Mouse (Mus musculus) C2C12 (cell line): ENCODE data around the gene Gys1. TPM values are rescaled to one million over a fixed set of nuclear protein-coding genes. Genes with fewer than 3 reads are reported as not detected.

Experiments used
- H3K27me3 ChIP-seq: one replicate; pipeline ENCODE4 v1.6.1; 2011; ENCODE audit not compliant: control insufficient read depth, insufficient read depth, insufficient read length
- H3K36me3 ChIP-seq: one replicate; pipeline ENCODE4 v1.6.1; 2011; ENCODE audit not compliant: control insufficient read depth, insufficient read depth
- H3K4me3 ChIP-seq: one replicate; pipeline ENCODE4 v1.5.1; 2011; ENCODE audit warnings: mild to moderate bottlenecking, control low read depth; ENCODE audit not compliant: poor library complexity, insufficient read depth, severe bottlenecking
- H3K79me2 ChIP-seq: one replicate; pipeline ENCODE4 v1.6.1; 2011; ENCODE audit not compliant: control insufficient read depth, insufficient read depth
- H3K79me3 ChIP-seq: one replicate; pipeline ENCODE4 v1.6.1; 2011; ENCODE audit warnings: low read depth, control low read depth
- H3ac ChIP-seq: one replicate; pipeline ENCODE3; 2011; ENCODE audit warnings: low read depth; ENCODE audit not compliant: control insufficient read depth, insufficient read length
- CEBPB ChIP-seq: IDR thresholded peaks from one replicate; pipeline ENCODE4 v1.6.1; 2011; ENCODE audit warnings: low read depth, mild to moderate bottlenecking, control low read depth, moderate library complexity
- CTCF ChIP-seq: IDR thresholded peaks from one replicate; pipeline ENCODE4 v1.5.1; 2011; ENCODE audit not compliant: control insufficient read depth, insufficient read depth, insufficient read length
- MAX ChIP-seq: IDR thresholded peaks from one replicate; pipeline ENCODE4 v1.6.1; 2011; ENCODE audit warnings: mild to moderate bottlenecking, control low read depth
- MYOD1 ChIP-seq: IDR thresholded peaks from one replicate; pipeline ENCODE4 v1.6.1; 2011; ENCODE audit warnings: low read depth; ENCODE audit not compliant: control insufficient read depth, insufficient read length
- MYOG ChIP-seq: IDR thresholded peaks from one replicate; pipeline ENCODE4 v1.6.1; 2011; ENCODE audit not compliant: control insufficient read depth, insufficient read length; ENCODE audit errors: extremely low read depth
- USF1 ChIP-seq: IDR thresholded peaks from one replicate; pipeline ENCODE4 v1.6.1; 2011; ENCODE audit warnings: low read depth, mild to moderate bottlenecking, control low read depth, moderate library complexity
- microRNA-seq: library from miRNA; unstranded; fragments of <30 nt; microRNA quantifications from one replicate; pipeline ENCODE4, GENCODE M21; 2019; ENCODE audit warnings: borderline microRNAs expressed
- polyA plus RNA-seq: library from polyadenylated mRNA; unstranded; fragments of >200 nt; fragmentation: generic; extraction: Trizol; gene quantifications from one replicate; pipeline ENCODE4 v1.2.1, GENCODE M21; 2012; ENCODE audit warnings: missing spikeins

Gys1 gene
- polyA plus RNA-seq, 1 experiment: 25.2 TPM

- H3K27me3 ChIP-seq: no peaks in the 10 kb centered on the region
- H3ac ChIP-seq: no peak overlapping the region
- no peak overlapping the region for H3K4me3 ChIP-seq
- no peaks in the 10 kb centered on the region for H3K79me3 ChIP-seq
- H3K79me2 ChIP-seq: no peaks in the 10 kb centered on the region
- H3K36me3 ChIP-seq: no peaks in the 10 kb centered on the region
- no peak for TF ChIP-seq USF1
- no peak for TF ChIP-seq CTCF
- TF ChIP-seq MYOD1: no peak
- no peak for TF ChIP-seq CEBPB
- no peak for TF ChIP-seq MAX
- TF ChIP-seq MYOG: no peak
Measured at GRCm38 (mm10) chr7:45494548-45494947, 59.9 kb downstream of the Gys1 start.

GRCm38 (mm10) chr7:45498427-45498826 is 63.8 kb downstream of the Gys1 start:
- H3K79me3 ChIP-seq: no peaks in the 10 kb centered on the region
- no peak overlapping the region for H3ac ChIP-seq
- no peaks in the 10 kb centered on the region for H3K36me3 ChIP-seq
- TF ChIP-seq USF1 (no peak), MAX (no peak), CEBPB (no peak), CTCF (no peak)
- no peaks in the 10 kb centered on the region for H3K79me2 ChIP-seq
- H3K4me3 ChIP-seq: no peak overlapping the region
- H3K27me3 ChIP-seq: no peaks in the 10 kb centered on the region

Small RNAs within 50 kb of the gene (microRNA-seq; reads per million reads assigned to microRNA genes)
- gene Gm22133: 0.96 reads per million, percentile 20 among the genes with 10 or more reads in this experiment

Other genes starting within 250 kb of the Gys1 start
- not detected for gene Ccdc155, start 230.0 kb upstream of the Gys1 start, polyA plus RNA-seq
- gene Dkkl1, start 222.7 kb upstream of the Gys1 start, polyA plus RNA-seq: 0.07 TPM
- gene Tead2, start 219.1 kb upstream of the Gys1 start, polyA plus RNA-seq: 127 TPM
- gene Cd37, start 195.7 kb upstream of the Gys1 start, polyA plus RNA-seq: 0.37 TPM
- not detected for gene Slc6a16, start 193.8 kb upstream of the Gys1 start, polyA plus RNA-seq
- not detected for gene Slc6a21, start 157.3 kb upstream of the Gys1 start, polyA plus RNA-seq
- gene Trpm4, start 101.1 kb upstream of the Gys1 start, polyA plus RNA-seq: 10.6 TPM
- 0.51 TPM for gene Hrc, start 99.6 kb upstream of the Gys1 start, polyA plus RNA-seq
- 4.8 TPM for gene Ppfia3, start 67.8 kb upstream of the Gys1 start, polyA plus RNA-seq
- 0.94 TPM for gene Lin7b, start 64.3 kb upstream of the Gys1 start, polyA plus RNA-seq
- 321 TPM for gene Snrnp70, start 39.1 kb upstream of the Gys1 start, polyA plus RNA-seq
- 0.01 TPM for gene Kcna7, start 29.2 kb upstream of the Gys1 start, polyA plus RNA-seq
- gene Ntf5, start 21.1 kb upstream of the Gys1 start, polyA plus RNA-seq: 0.92 TPM
- gene Lhb, start 14.0 kb upstream of the Gys1 start, polyA plus RNA-seq: not detected
- gene Ruvbl2, start 3.3 kb downstream of the Gys1 start, polyA plus RNA-seq: 179 TPM
- gene Ftl1, start 25.0 kb downstream of the Gys1 start, polyA plus RNA-seq: 14,288 TPM
- gene Bax, start 32.1 kb downstream of the Gys1 start, polyA plus RNA-seq: 642 TPM
- not detected for gene Tulp2, start 47.0 kb downstream of the Gys1 start, polyA plus RNA-seq
- gene Gm45808, start 52.0 kb downstream of the Gys1 start, polyA plus RNA-seq: not detected
- gene Dhdh, start 54.0 kb downstream of the Gys1 start, polyA plus RNA-seq: 0.07 TPM
- 115 TPM for gene Nucb1, start 75.6 kb downstream of the Gys1 start, polyA plus RNA-seq
- 32.5 TPM for gene Ppp1r15a, start 91.4 kb downstream of the Gys1 start, polyA plus RNA-seq
- gene Plekha4, start 91.5 kb downstream of the Gys1 start, polyA plus RNA-seq: 0.89 TPM
- gene Hsd17b14, start 120.0 kb downstream of the Gys1 start, polyA plus RNA-seq: 1.7 TPM
- gene Bcat2, start 135.3 kb downstream of the Gys1 start, polyA plus RNA-seq: 26.5 TPM
- 0.97 TPM for gene Fgf21, start 180.6 kb downstream of the Gys1 start, polyA plus RNA-seq
- 0.04 TPM for gene Fut1, start 182.4 kb downstream of the Gys1 start, polyA plus RNA-seq
- not detected for gene Izumo1, start 187.0 kb downstream of the Gys1 start, polyA plus RNA-seq
- gene Rasip1, start 192.6 kb downstream of the Gys1 start, polyA plus RNA-seq: not detected
- gene Mamstr, start 205.1 kb downstream of the Gys1 start, polyA plus RNA-seq: 0.48 TPM
- 0.01 TPM for gene Fut2, start 231.6 kb downstream of the Gys1 start, polyA plus RNA-seq
- 0.04 TPM for gene Ntn5, start 249.2 kb downstream of the Gys1 start, polyA plus RNA-seq